Mouse (Mus musculus) kidney, adult 2 months (tissue): ENCODE data around the gene Rhoc.

Source experiments
- CTCF ChIP-seq: fragments of 200-500 bp; conservative IDR thresholded peaks from 2 replicates; pipeline ENCODE4 v1.5.1; 2011; ENCODE audit warnings: low read depth, mild to moderate bottlenecking, control low read depth, low read length, moderate library complexity, mixed read lengths; ENCODE audit not compliant: insufficient read depth, insufficient read length
- POLR2A ChIP-seq: fragments of 200-500 bp; IDR thresholded peaks from one replicate; pipeline ENCODE4 v1.6.1; 2011; ENCODE audit warnings: low read depth, low read length, control low read depth

DNA sequence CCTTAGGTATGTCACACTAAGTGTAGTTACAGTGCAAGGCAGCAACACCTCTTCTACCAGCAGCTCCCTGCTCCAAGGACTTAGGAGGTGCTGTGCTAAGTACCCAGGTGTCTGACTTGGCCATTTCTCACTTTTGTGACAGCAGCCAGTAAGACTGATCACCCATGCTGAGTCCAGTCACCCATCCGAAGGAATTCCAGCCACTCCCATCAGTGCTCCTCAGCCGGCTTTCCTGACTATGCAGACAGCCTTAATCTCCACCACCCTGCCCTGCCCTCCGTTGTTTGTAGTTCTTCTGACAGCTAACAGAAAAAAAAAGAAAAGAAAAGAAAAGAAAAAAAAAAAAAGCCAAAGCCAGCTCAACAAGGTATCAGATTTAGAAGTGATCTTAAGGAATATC lies 23.6 kb downstream of the Rhoc start:
- TF ChIP-seq POLR2A = no peak
- no peak for TF ChIP-seq CTCF
